Mouse (Mus musculus) midbrain, postnatal 0 days (tissue): ENCODE measurements at regions not wholly inside any gene's neighbourhood (a gene's known extent, or its start where the extent isn't known, plus 50 kb on each side); places are given as distances from the start of the nearest gene placed in this dataset.

Experiments used
- ATAC-seq: fragments of 200-750 bp; cut with Nextera tagmentation; 2 replicates; pipeline ENCODE4 v1.8.0; 2017; ENCODE audit warnings: moderate number of reproducible peaks, mild to moderate bottlenecking, moderate TSS enrichment, moderate library complexity; ENCODE audit not compliant: low FRiP score
- DNase-seq: peaks from one replicate; pipeline ENCODE4 v3.0.0-alpha.2; 2015; ENCODE audit warnings: low spot score
- H3K27ac ChIP-seq: fragments of 300-500 bp; sonication (generic); 2 replicates; pipeline ENCODE4 v1.5.1; 2014; ENCODE audit warnings: low read depth, mild to moderate bottlenecking, low read length, mixed read lengths
- H3K27me3 ChIP-seq: fragments of 300-500 bp; sonication (generic); 2 replicates; pipeline ENCODE4 v1.6.1; 2014; ENCODE audit warnings: low read length, control low read depth, mixed read lengths; ENCODE audit not compliant: insufficient read depth
- H3K36me3 ChIP-seq: fragments of 300-500 bp; sonication (generic); 2 replicates; pipeline ENCODE4 v1.6.1; 2014; ENCODE audit warnings: low read length, control low read depth, mixed read lengths; ENCODE audit not compliant: insufficient read depth
- H3K4me1 ChIP-seq: fragments of 300-500 bp; sonication (generic); 2 replicates; pipeline ENCODE4 v1.6.1; 2014; ENCODE audit warnings: mild to moderate bottlenecking, control low read depth, antibody characterized with exemption, low read length, mixed read lengths; ENCODE audit not compliant: insufficient read depth
- H3K4me2 ChIP-seq: fragments of 300-500 bp; sonication (generic); 2 replicates; pipeline ENCODE4 v1.6.1; 2014; ENCODE audit warnings: low read depth, mild to moderate bottlenecking, low read length, mixed read lengths; ENCODE audit not compliant: poor library complexity, severe bottlenecking
- H3K4me3 ChIP-seq: fragments of 300-500 bp; sonication (generic); 2 replicates; pipeline ENCODE4 v1.5.1; 2014; ENCODE audit warnings: low read depth, mild to moderate bottlenecking, low read length, moderate library complexity
- H3K9ac ChIP-seq: fragments of 300-500 bp; sonication (generic); replicated peaks from 2 replicates; pipeline ENCODE4 v1.6.1; 2014; ENCODE audit warnings: mild to moderate bottlenecking, low read length, moderate library complexity, mixed read lengths; ENCODE audit not compliant: poor library complexity, severe bottlenecking
- H3K9me3 ChIP-seq: fragments of 300-500 bp; sonication (generic); 2 replicates; pipeline ENCODE4 v1.6.1; 2016; ENCODE audit warnings: low read length, control low read depth
- CTCF ChIP-seq: IDR thresholded peaks from 2 replicates; pipeline ENCODE4 v1.5.1; 2016; ENCODE audit warnings: antibody characterized with exemption, mild to moderate bottlenecking
- WGBS: fragments of 180-500 bp; shearing (Covaris S2); extraction: QIAGEN DNeasy Blood & Tissue Kit; methylation state at CpG from one replicate; pipeline ENCODE4 v1.1.7; 2014; 5-methylcytosine and 5-hydroxymethylcytosine counted together

DNA sequence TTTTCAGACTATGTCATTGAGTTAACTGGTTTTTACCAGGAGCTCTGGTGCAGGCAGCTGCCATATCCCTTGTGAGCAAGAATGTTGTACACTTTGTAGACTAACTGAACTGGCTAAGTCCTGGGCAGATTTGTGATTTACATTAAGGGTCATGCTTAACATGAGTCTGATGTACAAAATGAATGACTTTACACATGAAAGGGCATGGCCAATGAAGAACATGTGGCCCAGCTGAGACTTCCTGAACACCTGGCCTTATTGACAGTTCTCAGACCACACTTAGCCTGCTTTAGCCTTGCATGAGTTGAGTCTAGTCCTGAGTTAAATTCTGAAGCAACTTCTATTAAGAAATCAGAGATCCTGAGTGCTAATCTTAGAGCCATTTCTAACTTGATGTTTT lies 176.0 kb downstream of the Hira start:
- no peaks in the 10 kb centered on the region for H3K36me3 ChIP-seq
- no peak for TF ChIP-seq CTCF
- no peak overlapping the region for H3K4me3 ChIP-seq
- H3K27me3 ChIP-seq: no peaks in the 10 kb centered on the region
- no peak overlapping the region for H3K9ac ChIP-seq
- no peaks in the 10 kb centered on the region for H3K9me3 ChIP-seq
- no peak for DNase-seq
- H3K4me2 ChIP-seq: no peak overlapping the region
- H3K27ac ChIP-seq: no peak overlapping the region
- ATAC-seq: no peak
- no peaks in the 10 kb centered on the region for H3K4me1 ChIP-seq

DNA sequence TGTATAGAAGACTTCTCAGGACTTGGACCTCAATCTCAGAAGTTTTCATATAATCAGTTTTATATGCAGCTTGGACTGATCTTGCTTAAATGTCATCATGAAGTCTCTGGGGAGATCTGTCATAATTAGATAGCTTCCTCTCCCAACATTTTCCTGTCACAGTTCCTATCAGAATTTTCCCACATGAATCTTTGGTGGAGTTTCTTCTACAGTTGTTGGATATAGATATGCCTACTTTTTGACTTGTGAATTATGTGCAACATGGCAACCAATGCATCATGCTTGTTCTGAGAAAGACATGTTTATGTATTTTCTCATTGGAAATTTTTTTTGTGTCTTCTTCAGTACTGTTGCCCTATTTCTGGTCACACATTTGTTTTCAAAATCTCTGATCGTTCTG lies 183.5 kb downstream of the Hira start:
- ATAC-seq: no peak
- Histone ChIP-seq H3K27ac (no peak overlapping the region), H3K36me3 (no peaks in the 10 kb centered on the region), H3K9ac (no peak overlapping the region), H3K4me3 (no peak overlapping the region), H3K9me3 (no peaks in the 10 kb centered on the region), H3K27me3 (no peaks in the 10 kb centered on the region), H3K4me2 (no peak overlapping the region), H3K4me1 (no peaks in the 10 kb centered on the region)
- no peak for DNase-seq
- WGBS: 79% methylated on average over 1 of the region's 1 CpGs
- TF ChIP-seq CTCF: no peak

DNA sequence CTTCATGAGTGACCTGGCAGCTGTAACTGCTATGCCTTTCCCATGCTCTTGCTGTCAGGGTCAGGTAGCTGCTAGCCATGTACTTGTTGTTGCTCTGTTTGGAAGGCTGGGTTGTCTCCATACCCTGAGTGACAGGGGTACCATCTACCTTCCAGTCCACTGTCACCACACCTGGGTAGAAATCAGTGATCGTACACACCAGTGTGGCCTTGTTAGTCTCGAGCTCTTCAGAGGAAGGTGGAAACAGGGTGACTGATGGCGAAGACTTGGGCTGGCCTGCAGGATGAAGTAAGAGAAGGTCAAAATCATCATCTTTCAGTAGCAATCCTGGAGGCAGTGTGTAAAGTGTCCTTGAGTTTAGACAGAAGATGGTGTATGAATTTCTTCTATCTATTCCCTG lies 185.0 kb downstream of the Hira start:
- DNase-seq (no peak), ATAC-seq (no peak)
- no peak overlapping the region for H3K27ac ChIP-seq
- no peaks in the 10 kb centered on the region for H3K9me3 ChIP-seq
- no peaks in the 10 kb centered on the region for H3K4me1 ChIP-seq
- H3K4me2 ChIP-seq: no peak overlapping the region
- H3K27me3 ChIP-seq: no peaks in the 10 kb centered on the region
- no peak for TF ChIP-seq CTCF
- no peaks in the 10 kb centered on the region for H3K36me3 ChIP-seq
- no peak overlapping the region for H3K4me3 ChIP-seq
- WGBS: 85% methylated on average over 3 of the region's 3 CpGs
- H3K9ac ChIP-seq: no peak overlapping the region

DNA sequence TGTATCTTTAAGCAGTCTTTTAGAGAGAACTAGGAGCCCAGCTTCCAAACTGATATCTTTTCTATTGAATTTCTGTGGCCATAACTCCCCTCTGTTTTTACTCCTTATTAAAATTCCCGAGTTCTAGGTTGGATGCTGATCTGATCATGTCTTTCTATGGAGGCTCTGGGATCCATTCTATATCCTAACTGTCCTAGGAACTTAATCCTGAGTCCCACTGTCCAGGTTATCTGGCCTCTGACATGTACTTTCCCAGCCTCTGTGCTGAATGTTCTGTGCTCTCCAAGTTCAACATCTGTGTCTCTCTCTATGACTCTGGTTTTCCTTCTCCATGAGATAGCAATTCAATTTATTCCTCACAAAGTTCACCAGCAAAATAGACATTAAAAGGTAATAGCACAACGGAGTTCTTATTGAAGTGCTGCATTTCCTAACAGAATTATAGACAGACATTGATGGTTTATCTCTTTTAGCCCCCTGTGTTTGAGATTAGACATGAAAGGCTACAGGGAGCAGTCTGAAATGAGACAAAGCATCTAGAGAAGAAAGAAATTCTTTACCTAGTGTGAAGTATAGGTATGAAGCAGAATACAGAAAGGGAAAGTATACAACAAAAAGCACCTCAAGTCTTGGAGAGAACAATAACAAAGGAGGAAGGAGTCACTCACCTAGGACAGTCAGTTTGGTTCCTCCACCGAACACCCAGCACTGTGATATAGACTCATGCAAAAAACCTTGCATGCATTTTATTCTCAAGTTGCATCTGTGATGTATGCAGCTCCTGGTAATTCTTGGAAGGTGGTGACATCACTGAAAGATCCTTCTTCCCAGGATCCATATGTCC lies 185.9 kb downstream of the Hira start:
- WGBS: 63% methylated on average over 3 of the region's 3 CpGs
- Histone ChIP-seq H3K9ac (no peak overlapping the region), H3K4me2 (no peak overlapping the region), H3K27ac (no peak overlapping the region), H3K9me3 (no peaks in the 10 kb centered on the region), H3K4me3 (no peak overlapping the region), H3K4me1 (no peaks in the 10 kb centered on the region), H3K36me3 (no peaks in the 10 kb centered on the region), H3K27me3 (no peaks in the 10 kb centered on the region)
- no peak for ATAC-seq
- TF ChIP-seq CTCF: no peak
- no peak for DNase-seq

DNA sequence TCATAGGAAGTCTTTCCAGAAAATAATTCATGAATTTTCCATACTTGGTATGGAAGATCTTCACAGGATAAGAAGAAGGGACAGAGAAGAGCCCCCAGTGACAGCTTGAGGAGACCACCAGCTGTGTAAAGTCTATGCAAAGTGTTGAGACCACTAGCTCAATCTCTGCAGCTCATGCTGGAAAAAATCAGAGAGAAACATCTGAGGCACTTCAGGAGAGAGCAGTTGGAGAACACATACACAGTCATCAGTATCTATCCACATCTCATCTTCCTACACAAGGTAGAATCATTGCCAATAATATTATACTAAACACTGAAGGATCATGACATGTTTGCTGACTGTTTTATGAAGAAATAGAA lies 186.5 kb downstream of the Hira start:
- no peaks in the 10 kb centered on the region for H3K27me3 ChIP-seq
- H3K9ac ChIP-seq: no peak overlapping the region
- H3K4me3 ChIP-seq: no peak overlapping the region
- no peaks in the 10 kb centered on the region for H3K4me1 ChIP-seq
- H3K27ac ChIP-seq: no peak overlapping the region
- no peaks in the 10 kb centered on the region for H3K9me3 ChIP-seq
- no peak for ATAC-seq
- no peak for TF ChIP-seq CTCF
- DNase-seq: no peak
- no peaks in the 10 kb centered on the region for H3K36me3 ChIP-seq
- H3K4me2 ChIP-seq: no peak overlapping the region

DNA sequence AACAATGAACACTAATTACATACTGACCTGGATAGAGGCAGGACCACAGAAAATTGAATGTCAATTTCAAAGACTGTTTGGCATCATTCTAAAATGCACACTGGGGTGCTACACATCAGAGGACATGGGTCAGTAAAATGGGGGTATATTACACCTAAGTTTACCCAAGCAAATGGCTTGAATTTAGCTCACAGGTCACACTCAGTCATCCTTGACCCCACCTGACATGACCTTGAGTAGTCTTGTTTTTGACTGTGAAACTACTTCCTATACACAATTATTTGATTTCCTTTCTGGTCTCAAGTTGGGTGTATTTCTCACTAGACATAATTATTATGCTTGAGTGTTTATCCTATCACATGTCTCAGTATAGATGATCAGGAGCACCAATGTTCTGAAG lies 187.6 kb downstream of the Hira start:
- Histone ChIP-seq H3K27me3 (no peaks in the 10 kb centered on the region), H3K36me3 (no peaks in the 10 kb centered on the region), H3K27ac (no peak overlapping the region), H3K9ac (no peak overlapping the region), H3K4me1 (no peaks in the 10 kb centered on the region), H3K4me3 (no peak overlapping the region), H3K4me2 (no peak overlapping the region), H3K9me3 (no peaks in the 10 kb centered on the region)
- no peak for ATAC-seq
- DNase-seq: no peak
- no peak for TF ChIP-seq CTCF
